Mouse (Mus musculus) cortical plate, adult 2 months (tissue): ENCODE data around the gene Fgd6.

Experiments
- CTCF ChIP-seq: fragments of 200-500 bp; IDR thresholded peaks from 2 replicates; pipeline ENCODE4 v1.5.1; 2011; ENCODE audit warnings: mild to moderate bottlenecking, control low read depth, low read length; ENCODE audit not compliant: insufficient read depth; ENCODE audit errors: extremely low read depth
- POLR2A ChIP-seq: fragments of 200-500 bp; IDR thresholded peaks from 2 replicates; pipeline ENCODE4 v1.6.1; 2011; ENCODE audit warnings: mild to moderate bottlenecking, low read length, control low read depth; ENCODE audit not compliant: insufficient read depth; ENCODE audit errors: extremely low read depth

- no peak for TF ChIP-seq CTCF
- no peak for TF ChIP-seq POLR2A
These were observed 104.6 kb downstream of the Fgd6 start for GRCm38 (mm10) chr10:94140227-94140931.
